Mouse (Mus musculus) heart, postnatal 10 days (tissue): ENCODE data around the gene Atp1a2. TPM values are rescaled to one million over a fixed set of nuclear protein-coding genes. Genes with fewer than 3 reads are reported as not detected.

Experiments used
- total RNA-seq, 2 experiments: library from RNA; stranded (reverse); gene quantifications; 2 replicates each; pipeline ENCODE4 v1.2.3; 2021

Atp1a2 gene
- total RNA-seq, 2 experiments from 2014 or later: 228 to 235 TPM

Other genes with a start within 250 kb of the Atp1a2 start
- not detected for gene Nhlh1, start 240.5 kb downstream of the Atp1a2 start, total RNA-seq
- gene Copa, start 215.5 kb downstream of the Atp1a2 start, total RNA-seq: 100 to 1,000 TPM; 136 to 150 TPM
- gene Ncstn, start 215.3 kb downstream of the Atp1a2 start, total RNA-seq: 10 to 100 TPM; 68.0 to 68.9 TPM
- gene Pex19, start 171.3 kb downstream of the Atp1a2 start, total RNA-seq: 100 to 1,000 TPM; 145 to 153 TPM
- 100 to 1,000 TPM; 119 to 130 TPM for gene Dcaf8, start 150.0 kb downstream of the Atp1a2 start, total RNA-seq
- 100 to 1,000 TPM; 111 to 121 TPM for gene Pea15a, start 91.3 kb downstream of the Atp1a2 start, total RNA-seq
- gene Casq1, start 78.2 kb downstream of the Atp1a2 start, total RNA-seq: 1 to 10 TPM; 6.6 to 9.1 TPM
- not detected for gene Atp1a4, start 39.6 kb downstream of the Atp1a2 start, total RNA-seq
- 10 to 100 TPM; 13.6 to 17.1 TPM for gene Igsf8, start 36.4 kb downstream of the Atp1a2 start, total RNA-seq
- not detected for gene Kcnj9, start 31.3 kb upstream of the Atp1a2 start, total RNA-seq
- under 1 TPM; 0.05 to 0.19 TPM for gene Kcnj10, start 43.1 kb upstream of the Atp1a2 start, total RNA-seq
- 1 to 10 TPM; 9.1 TPM for gene Pigm, start 78.5 kb upstream of the Atp1a2 start, total RNA-seq
- 1 to 10 TPM; 1.3 to 1.4 TPM for gene Slamf9, start 177.3 kb upstream of the Atp1a2 start, total RNA-seq
- gene Igsf9, start 183.7 kb upstream of the Atp1a2 start, total RNA-seq: 1 to 10 TPM; 1.0 to 1.4 TPM
- gene Tagln2, start 202.0 kb upstream of the Atp1a2 start, total RNA-seq: 100 to 1,000 TPM; 173 to 178 TPM
- 1 to 10 TPM; 1.8 to 2.8 TPM for gene Cfap45, start 222.7 kb upstream of the Atp1a2 start, total RNA-seq